Mouse (Mus musculus): Measurements from ENCODE around the gene Phrf1.

Phrf1 gene

DNA sequence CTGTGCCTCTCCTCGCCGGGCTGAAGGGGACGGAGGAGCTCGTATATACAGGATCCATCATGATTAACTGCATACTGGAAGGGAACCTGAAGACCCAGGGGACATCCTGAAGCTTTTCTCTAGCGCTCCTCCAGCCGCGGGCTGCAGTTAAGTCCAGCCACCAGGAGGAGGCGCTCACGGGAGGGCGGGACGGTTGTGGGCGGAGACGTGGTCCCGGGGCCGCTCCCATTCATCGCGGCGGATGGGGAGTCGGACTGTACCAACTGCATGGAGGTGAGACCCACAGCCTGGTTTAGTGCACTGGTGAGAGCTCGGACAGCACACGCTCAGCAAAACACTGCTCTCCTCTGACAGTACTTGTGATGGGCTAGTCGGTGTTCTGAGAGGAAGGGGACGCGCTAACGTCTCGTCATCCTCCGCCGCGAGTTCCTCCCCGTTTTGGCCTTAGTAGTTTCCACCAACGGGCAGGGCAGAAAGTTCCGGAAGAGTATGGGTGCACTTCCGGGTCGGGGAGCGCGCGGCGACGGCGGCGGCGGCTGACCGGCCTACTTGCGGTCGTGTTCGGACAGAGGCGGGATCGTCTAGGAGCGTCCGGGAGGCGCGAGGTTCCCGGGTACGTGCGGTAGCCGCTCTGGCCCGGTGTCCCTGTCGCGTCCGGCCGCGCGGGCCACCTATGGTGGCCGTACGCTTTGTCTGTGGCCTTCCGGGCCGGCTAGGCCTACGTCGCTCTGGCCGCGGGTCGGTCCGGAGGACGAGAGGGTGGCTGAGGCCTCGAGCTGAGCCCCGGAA, at the start of gene Phrf1:
Phrf1 (plus strand) TSS at position 506 of the 789 bp plus-strand sequence.
- DNase-seq = peak; percentile 93 to 94

DNA sequence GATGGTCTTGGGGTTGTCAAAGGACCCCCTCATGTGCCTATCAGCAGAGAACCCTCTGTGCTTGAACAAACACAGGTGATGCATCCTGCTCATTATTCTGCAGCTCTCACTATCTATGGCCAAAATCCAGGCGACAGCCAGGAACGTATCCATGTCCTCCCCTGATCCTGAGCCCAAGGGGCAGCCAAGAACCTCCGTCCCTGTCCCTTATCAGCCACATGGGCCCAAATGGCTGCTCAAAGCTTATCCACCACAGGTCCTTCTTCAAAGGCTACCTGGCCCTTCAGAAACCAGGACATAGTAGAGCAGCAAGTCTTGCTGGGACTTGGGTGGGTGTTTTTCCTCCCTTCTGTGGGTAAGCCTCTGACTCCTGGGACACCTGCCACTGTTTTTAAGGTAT, 40.4 kb upstream of the Phrf1 start:
- no peak for DNase-seq

- no peak for DNase-seq
These were observed 39.9 kb upstream of the Phrf1 start for GRCm38 (mm10) chr7:141188733-141189132.

DNA sequence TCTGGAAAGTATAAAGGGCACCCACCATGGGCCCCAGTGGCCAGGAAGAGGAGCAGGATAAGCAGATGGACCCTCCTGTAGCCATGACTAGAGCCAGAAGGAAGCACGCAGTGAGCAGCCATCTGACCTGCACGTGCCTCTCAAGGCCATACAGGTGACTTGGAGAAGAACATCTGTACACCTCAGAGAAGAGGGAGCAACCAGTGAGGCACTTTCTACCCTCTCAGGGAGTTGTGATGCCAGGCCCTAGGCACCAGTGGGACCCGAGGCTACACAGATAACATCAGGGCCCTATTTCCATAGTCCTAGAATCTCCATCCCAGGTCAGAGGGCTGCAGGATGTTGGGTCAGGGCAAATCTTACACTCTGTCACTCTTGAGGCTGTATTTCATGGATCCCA, 38.4 kb upstream of the Phrf1 start:
- no peak for DNase-seq

GRCm38 (mm10) chr7:141191036-141191435, 37.5 kb upstream of the Phrf1 start:
- no peak for DNase-seq

DNA sequence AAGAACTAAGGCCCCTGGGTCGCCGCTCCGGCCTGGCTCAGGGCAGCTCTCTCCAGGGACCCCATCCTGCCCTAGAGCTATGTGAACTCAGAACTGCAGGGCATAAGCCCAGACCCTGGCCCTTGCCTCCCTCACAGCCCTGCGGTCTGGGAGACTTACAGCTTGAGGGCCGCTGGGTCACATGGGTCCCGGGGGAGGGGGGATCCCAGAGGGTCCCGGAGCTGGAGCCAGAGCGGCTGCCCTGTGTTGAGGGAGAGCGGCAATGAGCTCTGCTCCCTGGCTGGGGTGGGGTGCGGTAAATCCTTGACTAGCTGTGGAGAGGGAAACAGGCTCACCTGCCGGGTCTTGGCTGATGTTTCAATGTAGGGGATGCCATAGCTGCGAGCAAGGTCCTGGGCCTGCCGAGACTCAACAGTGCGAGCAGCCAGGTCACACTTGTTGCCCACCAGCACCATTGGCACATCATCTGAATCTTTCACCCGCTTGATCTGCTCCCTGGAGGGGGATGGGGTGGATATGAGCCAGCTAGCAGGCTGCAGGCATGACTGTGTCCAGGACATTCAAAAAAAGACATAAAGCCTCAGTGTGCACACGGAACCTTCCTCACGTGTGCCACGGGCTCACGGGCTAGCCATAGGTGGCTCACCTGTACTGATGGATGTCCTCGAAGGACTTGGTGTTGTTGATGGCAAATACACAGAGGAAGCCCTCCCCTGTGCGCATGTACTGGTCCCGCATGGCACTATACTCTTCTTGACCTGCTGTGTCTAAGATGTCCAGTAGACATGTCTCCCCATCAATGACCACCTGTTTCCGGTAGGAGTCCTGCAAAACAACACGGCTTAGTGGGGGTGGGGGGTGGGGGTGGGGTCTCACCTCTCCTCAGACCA, 36.5 kb upstream of the Phrf1 start:
- DNase-seq = no peak

- peak in 1 of 2 experiments; percentile 26 for DNase-seq
These were observed 35.7 kb upstream of the Phrf1 start for GRCm38 (mm10) chr7:141192776-141193347.

GRCm38 (mm10) chr7:141193348-141193856, 35.2 kb upstream of the Phrf1 start:
- peak in 1 of 2 experiments; percentile 47 for DNase-seq

- peak; percentile 98 for DNase-seq
These were observed 34.6 kb upstream of the Phrf1 start, which contains the start of the genes Hras and Lrrc56 for GRCm38 (mm10) chr7:141193948-141194347. Gene Hras (minus strand): TSS chr7:141194005. Gene Lrrc56 (plus strand): TSS chr7:141194157.

GRCm38 (mm10) chr7:141194409-141194808, 34.2 kb upstream of the Phrf1 start:
- DNase-seq = no peak

DNA sequence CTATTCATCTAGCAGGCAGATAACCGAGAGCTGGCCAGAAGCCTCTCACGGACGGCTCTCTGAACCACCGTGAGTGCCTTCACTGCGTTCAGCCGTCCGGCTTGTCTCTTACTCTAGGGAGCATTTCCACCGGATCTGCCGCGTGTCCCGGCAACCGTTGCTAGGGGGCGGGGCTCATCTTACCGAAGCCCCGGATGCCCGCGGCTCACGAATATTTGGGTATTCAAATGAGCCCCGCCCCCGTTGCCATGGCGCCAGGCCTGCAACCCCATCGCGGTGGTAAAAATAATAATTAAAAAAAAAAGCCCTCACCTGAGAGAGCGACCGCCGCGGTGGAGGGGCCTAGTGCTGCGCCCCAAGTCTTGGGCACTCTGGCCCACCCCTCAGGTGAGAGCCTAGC, 33.8 kb upstream of the Phrf1 start:
- peak; percentile 73 to 81 for DNase-seq

DNA sequence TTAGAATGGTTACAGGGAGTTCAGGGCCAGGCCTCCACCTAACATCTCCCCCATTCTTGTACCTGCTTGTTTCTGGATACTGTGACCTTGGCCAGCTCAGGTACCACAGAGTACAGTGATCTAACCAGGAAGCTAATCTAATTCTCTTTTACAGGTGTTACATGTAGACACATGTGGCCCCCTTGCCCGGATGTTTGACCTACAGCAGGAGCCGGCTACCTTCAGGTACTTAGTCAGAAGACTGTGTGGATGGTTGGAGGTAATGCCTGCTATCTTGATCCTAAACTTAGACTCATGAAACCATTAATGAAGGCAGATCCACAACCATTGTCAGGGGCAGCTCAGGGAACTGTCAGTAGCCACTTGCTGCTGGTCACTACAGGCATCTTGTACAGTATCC, 32.8 kb upstream of the Phrf1 start:
- DNase-seq = no peak

DNA sequence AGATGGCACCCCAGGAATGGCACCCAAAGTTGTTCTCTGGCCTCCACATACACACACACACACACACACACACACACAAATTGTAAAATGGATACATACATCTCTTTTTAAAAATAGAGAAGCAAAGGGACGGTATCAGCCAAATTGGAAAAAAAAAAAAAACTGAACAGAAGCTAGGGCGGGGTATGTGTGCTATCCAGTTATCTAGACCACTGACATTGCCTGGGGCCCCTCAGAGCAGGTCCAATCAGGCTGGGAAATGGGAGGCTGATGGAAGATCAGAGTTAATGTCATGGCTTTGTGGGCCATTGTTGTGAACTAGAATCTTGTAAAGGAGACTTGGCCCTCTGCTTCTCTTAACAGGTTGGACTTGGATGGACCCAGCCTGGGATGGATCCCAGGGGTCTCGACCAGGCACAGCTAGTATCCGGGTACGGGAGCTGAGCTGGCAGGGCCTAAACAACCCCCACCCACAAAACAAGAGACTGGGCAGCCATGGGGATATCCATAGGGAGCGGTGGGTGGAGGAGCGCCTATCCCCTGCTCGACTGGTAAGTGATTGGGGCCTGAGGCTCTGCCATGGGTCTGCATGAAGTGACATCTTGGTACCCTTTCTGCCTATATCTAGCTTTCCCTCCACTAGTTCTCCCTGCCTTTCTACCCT, 31.8 kb upstream of the Phrf1 start:
- DNase-seq = no peak

- no peak for DNase-seq
These were observed 30.5 kb upstream of the Phrf1 start for GRCm38 (mm10) chr7:141198121-141198520.

DNA sequence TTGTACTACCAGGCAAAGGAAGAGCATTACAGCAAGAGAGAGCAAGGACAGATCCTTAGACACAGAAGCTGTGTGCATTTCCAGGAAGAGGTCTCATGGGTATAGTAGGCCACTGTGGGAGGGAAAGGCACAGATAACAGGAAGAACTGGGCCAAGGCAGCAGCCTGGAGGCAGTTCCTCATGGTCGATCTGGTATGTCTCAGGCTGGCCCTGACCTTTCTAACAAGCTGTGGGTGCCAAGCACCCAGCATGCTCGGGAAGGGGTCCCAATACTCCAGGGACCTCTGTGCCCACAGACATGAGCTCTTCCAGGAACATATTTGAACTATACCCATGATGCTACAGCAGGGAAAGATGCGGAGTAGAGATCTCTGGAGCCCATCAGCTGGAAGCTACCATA, 24.0 kb upstream of the Phrf1 start:
- no peak for DNase-seq

GRCm38 (mm10) chr7:141205504-141205903, 23.1 kb upstream of the Phrf1 start:
- DNase-seq = no peak

DNA sequence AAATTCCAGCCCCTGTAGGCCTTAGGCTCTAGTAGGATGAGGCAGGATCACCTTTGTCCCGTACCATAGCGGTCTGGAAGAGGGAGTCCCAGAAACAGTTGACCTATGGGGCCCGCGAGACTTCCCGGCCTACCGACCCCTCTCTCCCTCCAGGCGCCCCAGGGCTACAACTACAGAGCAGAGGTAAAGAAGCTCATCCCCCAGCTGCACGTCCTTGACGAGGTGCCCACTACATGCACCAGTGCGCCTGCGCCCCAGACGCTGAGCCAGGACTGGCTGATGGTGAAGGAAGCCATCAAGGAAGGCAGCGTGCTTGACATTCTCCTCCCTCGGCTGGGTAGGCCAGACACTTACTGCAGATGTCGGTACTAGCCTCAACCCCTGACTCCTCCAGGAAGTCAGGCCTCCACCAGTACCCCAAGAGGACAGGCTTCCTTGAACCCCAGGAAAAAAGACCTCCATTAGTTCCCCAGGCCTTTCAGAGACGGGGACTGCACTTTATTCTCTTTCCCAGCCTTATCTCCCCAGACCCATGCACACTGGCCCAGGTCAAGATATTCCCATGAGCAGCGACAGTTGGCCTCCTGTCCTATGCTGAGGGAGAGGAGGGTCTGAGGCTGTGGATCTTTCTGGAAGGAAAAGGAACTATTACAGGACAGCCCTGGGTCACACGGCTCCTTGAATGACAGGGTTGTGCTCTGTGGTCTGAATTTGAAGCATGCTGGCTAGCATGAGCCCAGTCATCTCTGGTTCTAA, 22.2 kb upstream of the Phrf1 start:
- DNase-seq = no peak

DNA sequence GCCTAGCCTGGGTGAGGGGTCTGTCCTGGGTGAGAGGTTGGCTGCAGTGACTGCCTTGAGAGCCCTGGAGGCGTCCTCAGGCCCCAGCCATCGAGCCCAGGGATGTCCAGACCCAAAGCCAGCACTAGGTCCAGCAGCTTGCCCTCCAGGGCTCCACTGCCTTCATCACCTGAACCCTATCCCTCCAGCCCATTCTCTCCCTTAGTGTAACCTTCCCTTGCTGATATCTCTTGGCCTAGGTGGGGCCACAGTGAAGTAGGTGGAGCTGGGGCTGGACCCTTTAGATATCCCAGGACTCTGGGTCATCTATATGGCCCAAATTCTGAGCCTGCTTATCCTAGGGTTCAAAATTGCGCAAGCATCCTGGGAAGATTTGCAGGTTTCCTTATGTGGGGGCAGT, 19.1 kb upstream of the Phrf1 start:
- no peak for DNase-seq

DNA sequence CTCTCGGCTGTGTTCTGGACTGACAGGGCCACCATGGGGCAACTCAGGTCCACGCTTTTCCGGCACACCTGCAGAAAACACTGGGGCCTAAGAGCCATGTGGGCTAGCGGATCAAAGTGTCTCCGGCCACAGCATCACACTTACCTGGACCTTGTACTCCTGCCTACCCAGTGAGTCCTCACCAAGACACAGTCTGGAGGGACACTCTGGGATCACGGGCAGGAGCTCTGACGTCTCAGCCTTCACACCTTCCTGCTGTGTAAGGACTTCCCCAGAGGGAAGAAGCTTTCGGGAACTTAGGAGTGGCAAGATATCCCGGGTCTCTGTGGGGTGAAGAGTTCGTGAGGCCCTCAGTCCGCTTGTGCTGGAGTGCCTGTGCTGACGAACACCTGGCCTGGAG, 18.4 kb upstream of the Phrf1 start:
- no peak for DNase-seq

DNA sequence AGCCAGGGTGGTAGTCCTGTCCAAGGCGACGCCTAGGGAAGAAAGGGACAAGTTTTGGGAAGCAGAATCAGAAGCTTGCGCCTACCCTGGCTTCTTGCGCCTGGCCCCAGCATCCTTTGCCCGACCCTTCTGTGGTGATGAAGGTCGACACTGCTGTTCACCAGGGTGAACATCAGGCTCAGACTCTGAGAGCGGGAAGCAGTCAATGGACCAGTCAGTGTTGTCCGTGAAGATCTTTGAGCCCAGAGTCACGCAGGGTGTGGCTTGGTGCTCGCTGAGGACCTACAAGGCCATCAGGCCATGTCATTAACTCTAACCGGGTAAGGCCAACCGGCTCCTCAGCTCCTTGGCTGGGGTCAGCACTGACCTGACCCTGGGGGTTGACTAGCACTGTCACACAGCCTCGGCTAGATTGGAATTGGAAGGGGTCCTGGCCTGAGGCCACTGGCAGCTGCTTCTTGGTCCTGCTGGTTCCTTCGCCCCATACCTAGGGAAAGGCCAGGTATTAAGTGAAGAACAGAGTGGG, 17.9 kb upstream of the Phrf1 start:
- no peak for DNase-seq

DNA sequence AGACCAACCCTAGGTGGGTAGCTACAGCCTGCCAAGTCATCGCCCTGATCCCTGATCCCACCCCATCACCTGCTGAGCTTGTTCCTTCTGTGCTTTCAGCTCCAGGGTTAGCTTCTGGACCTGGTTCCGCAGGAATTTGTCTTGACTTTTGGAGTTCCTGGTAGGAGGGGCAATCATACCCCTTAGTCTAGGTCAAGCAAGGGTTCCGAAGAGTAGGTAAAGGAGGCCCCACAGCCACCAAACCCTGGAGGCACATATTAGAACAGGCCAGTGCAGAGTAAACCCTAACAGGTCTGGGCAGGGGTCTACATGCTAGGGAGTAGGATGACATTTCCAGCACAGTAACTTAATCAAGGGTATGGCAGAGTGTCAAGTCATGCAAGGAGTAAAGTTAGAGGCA, 15.5 kb upstream of the Phrf1 start:
- DNase-seq = no peak

Data from cerebellum, postnatal 36 days (tissue).